Mouse (Mus musculus) ovary, postnatal 36 days (tissue): ENCODE data around the gene Bbs9.

Experiments used
- DNase-seq: peaks from one replicate; pipeline ENCODE4 v3.0.0; 2022; ENCODE audit warnings: low spot score, mixed read lengths

Gene Bbs9

DNA sequence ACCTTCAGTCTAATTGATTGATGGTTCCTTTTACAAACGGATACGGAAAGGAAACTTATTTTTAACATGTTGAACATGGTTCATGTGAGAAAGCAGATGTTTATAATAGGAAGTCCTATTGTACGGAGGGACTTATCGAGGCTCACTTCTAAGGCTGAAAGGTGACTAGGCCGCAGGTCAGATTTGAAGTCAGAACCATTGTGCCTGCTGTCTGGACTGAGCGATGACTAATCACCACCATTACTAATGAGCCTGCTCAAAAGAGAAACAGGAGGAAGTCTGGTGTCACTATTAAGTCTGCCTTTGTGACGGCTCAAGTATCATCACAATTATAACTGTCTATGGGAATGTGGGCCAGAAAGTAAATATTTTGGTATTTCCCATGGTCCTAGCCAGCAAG is 325.2 kb downstream of the Bbs9 start:
- no peak for DNase-seq

DNA sequence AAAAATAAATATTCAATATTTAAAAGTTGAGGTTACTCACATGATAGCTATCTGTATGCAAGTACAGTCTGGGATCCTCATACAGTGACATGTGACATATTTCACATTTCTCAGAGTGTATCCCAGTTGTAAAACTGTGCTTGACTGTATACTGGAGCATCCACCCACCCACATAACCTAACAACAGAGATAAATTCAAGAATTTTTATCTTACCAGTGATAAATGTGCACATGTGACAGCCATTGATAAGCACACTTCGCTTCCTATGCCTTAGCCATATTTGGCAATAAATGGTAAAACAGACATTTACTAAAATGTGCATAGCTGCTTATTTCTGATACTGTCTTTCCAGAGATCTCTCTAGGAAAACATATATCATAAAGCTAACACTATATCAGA is 330.5 kb downstream of the Bbs9 start:
- no peak for DNase-seq

DNA sequence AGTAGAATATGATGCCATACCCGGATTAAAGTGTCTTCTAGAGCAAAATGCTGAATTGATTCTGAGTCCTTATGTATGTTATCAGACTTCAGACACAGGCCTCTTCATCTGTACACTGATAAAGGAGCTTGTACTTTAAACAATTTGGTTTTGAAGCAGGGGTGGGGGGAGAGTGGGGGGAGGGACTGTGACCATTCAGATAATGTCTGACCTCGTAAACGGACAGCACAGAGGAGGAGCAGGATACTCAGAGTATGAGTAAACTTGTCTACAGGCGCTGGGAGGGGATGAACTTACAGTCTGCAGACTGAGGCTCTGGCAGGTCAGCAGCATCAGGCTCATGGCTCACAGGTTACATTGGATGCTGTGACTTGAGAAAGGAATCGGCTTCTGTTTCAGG is 331.0 kb downstream of the Bbs9 start:
- no peak for DNase-seq

DNA sequence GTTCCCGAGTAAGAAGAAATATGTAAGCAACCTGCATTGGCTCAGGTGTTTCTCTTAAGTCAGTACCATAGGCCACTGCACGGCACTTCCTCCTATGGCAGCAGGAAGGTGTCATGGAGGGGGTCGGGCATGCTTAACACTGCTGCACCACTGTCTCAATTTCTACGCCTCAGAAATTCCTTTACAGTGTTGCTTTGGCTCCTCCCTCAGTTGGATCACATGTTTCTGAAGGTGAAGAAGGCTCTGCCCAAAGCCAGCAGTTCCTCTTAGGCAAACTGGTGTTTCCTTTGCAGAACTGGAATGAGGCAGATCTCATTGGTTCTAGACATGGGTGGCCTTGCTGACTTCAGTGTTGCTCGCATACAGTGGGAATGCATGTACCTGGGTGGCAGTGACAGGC is 332.2 kb downstream of the Bbs9 start:
- DNase-seq: no peak

DNA sequence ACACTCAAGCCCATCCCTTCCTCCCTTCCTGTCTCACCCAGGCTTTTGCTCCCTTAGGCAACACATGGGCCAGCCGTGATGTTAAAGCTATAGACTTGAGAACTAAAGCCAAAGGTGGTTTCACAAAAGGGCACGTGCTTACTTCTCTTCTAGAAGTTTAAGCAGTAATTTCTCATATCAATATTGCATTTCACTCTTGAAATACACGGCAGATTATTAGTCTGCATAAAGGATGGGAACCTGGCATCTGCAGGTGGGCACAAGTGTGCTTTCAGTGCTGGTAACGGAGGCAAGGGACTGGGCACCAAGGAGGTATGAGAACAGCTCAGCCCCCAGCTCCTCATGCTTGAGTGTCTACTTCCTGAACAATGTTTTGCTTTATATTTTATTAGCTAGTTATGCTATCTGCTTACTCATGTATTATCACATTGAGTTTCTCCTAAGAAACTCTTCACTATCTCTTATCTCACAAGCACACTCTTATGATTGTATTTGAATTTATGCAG is 334.2 kb downstream of the Bbs9 start:
- DNase-seq: no peak

DNA sequence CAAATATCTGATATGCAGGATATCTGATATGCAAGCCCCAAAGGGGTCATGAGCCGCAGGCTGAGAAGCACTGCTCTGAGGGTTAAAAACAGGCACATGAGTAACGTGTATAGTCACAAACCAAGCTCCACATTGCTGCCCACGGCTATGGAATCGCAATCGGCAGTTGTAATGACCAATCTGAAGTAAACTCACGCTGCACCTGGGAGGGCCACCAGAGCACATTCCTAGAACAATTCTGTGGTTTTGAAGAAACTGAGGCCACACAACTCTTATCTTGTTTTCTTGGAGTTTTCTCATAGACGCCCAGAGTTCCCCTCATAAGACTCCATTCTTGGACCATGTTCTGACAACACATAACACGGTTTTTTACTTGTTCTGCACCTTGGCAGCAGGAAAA is 334.9 kb downstream of the Bbs9 start:
- no peak for DNase-seq

DNA sequence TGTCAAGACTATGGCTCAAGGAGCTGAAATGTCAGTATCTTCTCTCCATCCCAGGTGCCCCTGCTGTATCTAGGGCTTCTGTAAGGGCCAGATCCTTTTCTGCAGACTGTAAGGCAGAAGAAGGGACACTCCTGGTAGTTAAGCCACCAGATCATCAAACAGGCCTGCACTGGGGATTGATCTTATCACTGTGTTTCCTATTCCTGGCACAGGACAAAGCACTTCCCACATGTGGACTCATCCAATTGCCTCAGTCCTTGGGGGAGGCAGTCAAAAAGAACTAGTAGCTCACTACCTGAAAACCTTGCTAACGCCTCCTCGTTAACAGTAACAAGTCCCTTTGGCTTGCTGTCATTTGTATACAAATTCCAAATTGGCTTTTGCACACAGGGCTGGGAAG is 336.4 kb downstream of the Bbs9 start:
- no peak for DNase-seq

DNA sequence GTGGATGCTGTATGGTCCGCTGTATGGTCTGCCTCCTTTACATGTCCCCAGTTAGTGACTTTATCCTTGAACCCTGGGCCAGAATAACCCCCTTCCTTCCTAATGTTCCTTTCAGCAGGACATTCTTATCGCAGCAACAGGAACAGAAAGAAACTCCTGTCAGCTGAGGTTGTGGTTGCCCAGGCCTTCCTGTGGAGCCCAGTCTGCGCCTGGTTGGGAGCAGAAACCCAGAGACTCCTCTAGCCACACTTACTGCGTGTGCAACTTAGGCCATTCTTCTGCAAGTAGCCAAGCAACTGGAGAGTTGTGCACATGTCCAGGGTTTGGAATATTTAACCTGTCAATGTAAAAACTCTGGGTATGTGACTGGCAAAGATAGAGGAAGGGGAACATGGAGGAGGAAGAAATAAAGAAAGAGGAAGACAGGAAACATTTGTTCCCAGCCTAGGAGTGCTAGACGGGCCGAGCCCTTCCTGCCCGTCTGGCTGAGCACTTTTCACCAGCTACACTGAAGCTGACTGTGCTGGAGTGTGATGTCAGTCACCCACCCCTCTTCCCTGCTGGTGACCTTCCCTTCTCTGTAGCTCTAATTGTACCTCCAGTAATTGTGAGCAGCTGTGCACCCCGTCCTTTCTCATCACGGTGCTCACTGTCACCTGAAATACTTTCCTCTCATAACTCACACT is 339.0 kb downstream of the Bbs9 start:
- DNase-seq: no peak

DNA sequence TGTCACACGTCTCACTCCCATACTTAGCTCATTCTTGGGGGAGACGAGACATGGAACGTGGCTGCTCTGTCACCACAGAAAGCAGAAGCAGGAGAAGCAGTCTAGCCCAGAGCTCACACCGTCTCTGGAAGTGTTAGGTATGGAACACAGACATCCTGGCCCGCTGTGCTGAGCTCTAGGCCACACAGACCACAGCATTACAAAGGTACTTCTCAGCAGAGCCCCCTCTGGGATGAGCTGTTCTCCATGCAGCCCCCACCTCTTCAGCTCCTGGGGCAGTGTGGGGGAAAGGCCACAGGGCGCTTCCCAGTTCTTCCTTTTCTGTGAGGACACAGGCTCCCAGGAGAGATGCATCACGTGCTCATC is 339.6 kb downstream of the Bbs9 start:
- DNase-seq: no peak

DNA sequence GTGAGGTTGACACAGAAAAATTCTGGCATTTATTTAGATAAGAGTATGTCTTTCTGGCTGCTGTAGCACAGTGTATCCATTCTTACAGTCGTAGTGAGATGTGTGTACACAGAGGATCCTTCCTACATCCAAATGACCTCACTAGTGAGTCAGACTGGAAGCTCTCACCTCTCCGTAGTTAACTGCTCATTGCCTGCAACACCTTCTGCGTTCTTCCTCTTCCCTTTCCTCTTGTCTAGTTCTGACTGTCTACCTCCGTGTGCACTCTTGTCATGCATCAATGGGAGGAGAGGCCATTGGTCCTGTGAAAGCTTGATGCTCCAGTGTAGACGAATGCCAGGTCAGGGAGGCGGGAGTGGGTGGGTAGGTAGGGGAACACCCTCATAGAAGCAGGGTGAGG is 344.0 kb downstream of the Bbs9 start:
- DNase-seq: no peak

DNA sequence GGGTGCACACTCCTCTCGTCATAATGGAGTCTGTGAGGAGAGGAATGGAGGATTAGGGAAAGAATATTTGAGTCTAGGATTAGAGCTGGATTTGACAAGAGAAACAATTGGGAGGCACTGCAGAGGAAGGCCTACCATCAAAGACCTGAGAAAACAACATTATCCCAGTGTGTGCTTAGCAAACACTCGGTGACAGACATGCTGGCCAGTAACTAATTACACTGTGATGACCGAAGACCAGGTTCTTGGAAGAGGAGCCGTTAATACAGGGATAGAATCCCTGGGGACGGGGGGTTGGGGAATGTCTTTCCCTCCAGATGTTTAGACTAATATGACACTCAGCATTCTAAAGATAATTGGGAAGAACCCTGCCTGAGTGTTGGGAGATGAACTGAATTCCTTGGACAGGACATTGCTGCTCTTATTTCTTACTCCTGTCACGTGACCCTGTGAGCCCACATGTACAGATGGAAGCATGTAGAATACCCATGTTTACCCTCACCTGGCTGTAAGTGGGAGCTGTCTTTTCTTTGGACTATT is 345.2 kb downstream of the Bbs9 start:
- no peak for DNase-seq

DNA sequence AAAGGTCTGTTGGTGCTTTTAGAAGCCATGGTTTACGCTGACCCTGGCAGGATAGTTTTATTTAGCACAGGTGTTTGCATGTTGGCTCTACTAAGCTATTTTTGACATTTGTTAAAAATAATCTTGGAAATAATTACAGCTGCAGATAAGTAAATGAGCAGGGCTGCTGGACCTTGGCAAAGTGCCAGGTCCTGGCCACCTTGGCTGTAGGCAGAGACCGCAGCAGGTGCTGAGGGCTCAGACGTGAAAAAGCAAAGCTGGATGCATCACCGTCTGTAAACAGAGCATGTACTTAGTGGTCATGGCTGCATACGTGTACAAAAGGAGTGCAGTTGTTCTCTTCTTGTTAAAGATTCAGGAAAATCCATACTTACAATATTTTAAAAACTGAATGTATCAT is 347.3 kb downstream of the Bbs9 start:
- DNase-seq: peak; percentile 29

DNA sequence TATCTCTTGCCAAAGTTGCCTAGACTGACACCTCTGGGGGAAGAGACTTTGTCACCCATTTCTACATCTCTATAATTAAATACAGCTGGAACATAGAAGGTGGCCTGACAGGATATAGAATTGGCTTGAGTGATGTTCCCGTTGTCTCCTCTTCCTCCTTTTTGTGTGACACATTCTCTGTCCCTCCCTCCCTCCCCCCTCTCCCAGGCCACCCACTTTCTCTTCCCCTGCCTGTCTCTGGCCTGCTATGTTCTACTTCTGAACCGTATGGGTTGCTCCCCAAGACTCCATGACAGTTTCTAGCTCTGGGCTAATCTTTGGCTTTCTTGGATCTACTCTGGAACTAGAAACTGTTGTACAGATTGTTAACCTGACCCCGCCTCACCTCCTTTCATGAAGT is 348.3 kb downstream of the Bbs9 start:
- no peak for DNase-seq

DNA sequence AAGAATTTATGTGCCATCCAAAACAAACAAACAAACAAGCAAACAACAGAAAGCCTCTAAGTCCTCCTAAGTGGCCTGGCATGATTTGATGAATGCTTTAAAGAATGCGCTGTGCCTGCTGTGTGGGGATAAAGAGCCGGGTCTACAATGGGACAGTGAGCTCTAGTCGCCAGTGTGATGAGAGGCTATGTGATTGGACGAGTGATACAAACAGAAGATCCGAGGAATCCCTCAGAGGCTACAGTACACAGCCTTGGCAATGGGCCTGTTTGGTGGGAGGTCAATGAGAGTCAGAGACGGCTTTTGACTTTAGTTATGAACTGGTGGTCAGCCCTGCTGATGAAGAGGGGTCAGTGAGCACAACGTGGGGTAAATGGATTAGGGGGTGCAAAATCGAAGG is 349.4 kb downstream of the Bbs9 start:
- no peak for DNase-seq

DNA sequence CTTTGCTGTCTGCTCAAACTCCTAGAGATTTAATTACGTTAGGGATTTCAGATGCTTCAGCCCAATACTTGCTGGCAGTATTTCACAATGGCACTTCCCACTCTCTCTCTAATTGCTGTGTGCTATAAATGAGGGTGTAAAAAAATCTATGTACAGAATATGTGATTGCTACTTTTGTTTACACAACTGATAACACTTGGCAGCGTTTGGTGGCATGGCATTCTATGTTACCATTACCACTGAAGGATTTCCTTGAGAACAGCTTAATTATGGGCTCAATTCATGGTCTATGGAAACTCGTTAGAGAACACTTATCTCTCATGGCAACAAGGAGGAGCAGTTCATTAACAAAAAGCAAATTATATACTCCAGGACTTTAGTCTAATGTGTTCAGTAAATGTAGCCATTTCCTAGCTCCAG is 351.1 kb downstream of the Bbs9 start:
- no peak for DNase-seq

DNA sequence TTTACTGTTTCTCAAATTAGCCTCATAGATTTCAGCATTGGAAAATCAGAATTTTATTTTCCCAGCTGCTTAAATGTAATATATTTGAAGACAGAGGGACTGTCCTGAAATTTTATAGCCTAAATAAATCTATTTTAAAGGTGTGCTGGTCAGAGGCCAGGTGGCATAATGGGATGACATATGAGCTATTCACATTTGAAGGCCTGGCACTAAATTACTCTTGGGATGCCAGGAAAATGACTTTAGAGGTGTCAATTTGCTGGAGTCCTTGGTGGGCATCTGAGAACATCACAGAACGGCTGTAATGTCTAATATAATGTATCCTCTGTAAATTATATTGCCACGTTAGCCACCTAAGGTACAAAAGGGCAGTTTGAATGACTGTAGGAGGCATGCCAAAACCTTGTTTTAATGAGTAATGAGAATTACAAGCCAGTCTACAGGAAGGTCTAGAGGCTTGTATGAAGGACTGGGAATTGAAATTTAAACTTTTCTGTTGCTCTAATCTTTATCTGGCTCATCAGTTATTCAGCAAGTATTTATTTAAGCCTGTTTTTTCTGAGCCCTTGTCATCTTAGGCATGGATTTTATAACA is 351.8 kb downstream of the Bbs9 start:
- no peak for DNase-seq

DNA sequence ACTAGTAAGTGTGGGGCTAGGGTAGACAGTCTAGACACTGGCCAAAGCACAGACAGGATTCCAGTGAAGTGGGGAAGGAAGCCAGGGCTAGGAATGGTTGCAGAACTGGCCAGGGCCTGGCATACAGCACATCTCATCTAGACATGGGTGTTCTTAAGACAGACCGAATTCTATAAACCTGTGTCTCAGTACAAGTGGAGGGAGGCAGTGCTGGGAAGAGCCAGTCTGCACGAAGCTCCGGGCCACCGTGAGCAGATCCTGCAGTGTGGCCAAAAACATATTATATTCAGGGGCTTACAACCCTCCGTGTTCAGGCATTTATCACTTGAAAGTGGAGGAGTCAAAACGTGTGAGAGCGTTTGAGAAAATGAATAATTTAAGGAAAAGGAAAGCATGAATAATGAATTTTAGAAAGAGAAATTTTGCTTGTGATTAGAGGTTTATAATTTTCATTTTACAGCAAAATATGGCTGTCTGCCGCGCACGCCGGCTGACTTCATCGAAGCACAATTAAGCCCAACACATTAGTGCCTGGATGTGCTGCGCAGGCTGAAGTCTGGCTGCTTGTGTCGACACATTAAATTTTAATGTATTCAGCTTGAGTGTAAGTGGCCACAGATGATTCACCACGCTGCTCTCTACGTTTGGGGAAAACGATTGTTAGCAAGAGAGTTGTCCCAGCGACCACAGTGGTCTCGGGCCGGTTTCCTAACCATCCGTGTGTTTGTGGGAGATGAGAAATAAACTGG is 353.9 kb downstream of the Bbs9 start:
- DNase-seq: no peak

DNA sequence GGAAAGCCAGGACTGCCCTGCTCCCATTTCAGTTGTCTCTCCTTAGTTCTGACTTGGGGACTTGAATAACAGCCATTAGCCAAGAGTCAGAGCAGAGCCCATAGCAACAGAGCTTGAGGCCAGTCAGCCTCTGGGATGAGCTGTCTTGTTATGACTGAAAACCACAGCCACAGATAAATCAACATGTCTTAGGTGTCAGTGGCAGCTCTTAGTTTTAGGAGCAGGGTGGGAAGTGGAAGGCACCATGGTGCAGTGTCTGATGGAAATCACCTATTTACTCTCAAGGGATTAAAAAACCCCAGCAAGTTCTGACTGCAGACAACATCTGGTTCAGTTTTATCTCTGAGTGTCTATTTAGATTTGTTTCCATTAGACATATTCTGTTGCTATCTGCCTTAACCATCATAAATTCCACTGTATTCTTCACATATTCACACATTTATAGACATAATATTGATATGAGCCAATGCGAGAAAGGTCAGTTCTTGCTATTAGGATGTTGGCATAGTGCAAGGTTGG is 359.5 kb downstream of the Bbs9 start:
- DNase-seq: no peak

DNA sequence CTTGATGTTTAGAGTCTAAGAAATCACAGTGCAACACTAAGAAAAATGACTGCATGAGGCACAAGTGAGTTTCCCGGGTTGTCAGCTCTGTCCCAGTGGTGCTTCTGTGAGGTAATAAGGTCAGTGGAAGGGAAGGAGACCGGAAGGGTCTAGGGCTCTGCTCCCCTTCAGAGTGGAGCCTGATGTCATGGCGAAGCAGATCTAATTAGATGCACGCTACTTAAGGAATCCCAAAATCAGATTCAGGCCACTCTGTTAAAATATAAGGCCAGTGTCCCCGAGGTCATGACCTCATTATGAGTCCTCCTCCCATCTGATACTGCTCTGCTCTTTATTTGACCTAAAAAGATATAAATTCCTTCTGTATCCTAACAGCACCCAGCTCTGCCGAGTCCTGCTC is 361.5 kb downstream of the Bbs9 start:
- DNase-seq: no peak

DNA sequence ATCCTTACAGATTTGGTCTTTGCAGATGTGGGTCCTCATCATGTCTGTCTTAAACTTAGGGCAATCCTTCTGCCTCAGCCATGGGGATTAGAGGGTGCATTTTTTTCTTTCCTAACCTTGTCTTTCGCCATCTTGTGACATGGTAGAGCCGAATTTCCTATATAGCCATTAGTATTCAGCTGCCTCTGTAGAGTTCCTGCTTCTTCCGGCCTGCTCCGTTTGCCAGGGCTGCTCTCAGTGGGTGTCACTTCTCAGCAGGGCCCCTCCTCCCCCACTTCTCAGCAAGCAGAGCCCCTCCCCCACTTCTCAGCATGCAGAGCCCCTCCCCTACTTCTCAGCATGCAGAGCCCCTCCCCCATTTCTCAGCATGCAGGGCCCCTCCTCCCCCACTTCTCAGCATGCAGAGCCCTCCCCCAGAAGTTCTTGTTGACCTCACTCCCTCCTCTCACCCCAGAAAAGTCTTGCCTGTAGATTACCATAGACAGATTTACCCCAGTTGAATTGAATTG is 362.2 kb downstream of the Bbs9 start:
- no peak for DNase-seq

DNA sequence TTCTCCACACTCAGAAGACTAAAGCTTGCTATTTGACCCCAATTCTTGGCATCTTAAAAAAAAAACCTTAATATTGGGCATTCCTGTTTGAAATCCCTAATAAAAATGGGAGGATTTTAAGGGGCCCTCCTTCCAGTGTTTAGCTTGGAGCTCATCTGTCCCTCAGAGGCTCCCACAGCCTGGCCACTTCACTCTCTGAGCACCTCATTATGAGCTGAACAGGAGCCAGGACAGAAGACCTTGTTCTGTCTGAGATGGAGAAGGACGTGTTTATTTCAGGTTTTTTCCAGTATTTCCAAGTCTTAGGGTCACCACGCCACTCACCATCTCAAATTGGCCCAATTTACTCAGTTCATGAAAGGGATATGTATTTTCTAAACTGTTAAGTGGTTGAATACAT is 370.5 kb downstream of the Bbs9 start:
- DNase-seq: no peak

DNA sequence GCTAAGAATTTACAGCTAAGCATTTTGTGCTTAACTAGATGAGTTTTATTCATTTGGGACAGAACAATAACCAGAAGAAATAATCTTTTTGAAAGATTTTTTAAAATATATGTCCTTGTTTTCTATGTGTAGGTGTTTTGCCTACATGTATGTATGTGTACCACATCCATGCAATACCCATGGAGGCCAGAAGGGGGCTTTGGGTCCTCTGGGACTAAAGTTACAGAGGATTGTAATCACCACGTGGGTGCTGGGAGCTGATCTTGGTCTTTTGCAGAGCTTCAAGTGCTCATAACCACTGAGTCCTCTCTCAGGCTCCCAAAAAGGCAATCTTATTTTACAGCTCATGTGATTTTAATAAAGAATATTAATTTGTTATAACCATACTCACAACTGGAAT is 371.3 kb downstream of the Bbs9 start:
- no peak for DNase-seq

DNA sequence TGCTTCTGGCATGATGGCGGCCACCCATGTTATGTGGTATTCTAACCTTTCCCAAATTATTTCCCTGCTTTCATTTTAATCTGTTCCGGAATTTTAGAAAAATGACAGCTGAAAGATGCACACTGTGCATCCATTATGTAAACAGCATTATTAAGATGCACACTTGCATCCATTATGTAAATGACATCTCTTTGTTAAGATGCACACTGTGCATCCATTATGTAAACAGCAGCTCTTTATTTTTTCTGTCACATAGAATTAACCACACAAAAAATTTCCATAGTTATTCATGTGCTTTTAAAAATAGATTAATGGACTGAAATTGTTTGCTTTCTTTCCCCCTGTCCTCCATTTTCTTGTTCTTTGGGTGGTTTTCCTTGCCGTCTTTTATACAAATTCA is 373.3 kb downstream of the Bbs9 start:
- DNase-seq: no peak
